Mouse (Mus musculus) CD4-positive, CD25-positive, alpha-beta regulatory T cell, adult 4 months (primary cell): ENCODE measurements at regions not wholly inside any gene's neighbourhood (a gene's known extent, or its start where the extent isn't known, plus 50 kb on each side); places are given as distances from the start of the nearest gene placed in this dataset.

Source experiments
- ATAC-seq: one replicate; pipeline ENCODE4 v1.8.0; 2017

DNA sequence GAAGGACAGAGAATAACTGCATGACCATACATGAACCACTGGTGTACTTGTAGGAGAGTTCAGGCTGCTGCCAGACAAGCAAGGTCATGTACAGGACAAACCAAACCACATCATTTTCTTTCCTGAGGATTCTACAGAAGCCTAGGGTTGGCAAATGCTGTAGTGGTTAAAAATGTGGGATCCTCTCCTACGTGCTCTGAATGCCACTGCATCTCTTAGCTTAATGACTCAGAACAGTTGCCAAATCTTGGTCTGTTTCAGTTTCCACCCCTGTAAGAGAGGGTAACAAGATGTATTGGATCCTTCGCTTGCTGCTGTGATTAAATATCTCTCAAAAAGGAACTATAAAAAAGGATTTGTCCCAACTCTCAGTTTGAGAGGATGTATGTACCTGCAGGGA is 938.1 kb downstream of the 4930444P10Rik start:
- ATAC-seq = no peak

DNA sequence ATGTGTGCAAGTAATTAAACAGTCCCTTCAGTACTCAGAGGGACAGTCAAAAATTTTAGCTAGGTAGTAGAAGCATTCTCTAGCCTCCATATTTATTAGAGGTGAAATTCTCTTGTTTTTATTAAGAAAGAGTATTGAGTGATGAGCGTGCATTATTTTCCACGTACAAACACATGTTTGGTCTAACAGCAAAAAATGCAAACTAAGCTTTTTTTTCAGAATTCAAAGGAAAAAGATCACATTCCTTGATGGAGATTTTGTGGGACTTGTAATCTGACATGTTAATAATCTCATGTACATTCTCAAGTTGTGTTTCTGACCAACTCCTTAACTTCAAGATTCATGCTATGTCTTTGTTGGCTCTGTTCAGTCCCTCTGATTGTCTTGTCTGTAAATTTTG is 939.2 kb downstream of the 4930444P10Rik start:
- no peak for ATAC-seq

DNA sequence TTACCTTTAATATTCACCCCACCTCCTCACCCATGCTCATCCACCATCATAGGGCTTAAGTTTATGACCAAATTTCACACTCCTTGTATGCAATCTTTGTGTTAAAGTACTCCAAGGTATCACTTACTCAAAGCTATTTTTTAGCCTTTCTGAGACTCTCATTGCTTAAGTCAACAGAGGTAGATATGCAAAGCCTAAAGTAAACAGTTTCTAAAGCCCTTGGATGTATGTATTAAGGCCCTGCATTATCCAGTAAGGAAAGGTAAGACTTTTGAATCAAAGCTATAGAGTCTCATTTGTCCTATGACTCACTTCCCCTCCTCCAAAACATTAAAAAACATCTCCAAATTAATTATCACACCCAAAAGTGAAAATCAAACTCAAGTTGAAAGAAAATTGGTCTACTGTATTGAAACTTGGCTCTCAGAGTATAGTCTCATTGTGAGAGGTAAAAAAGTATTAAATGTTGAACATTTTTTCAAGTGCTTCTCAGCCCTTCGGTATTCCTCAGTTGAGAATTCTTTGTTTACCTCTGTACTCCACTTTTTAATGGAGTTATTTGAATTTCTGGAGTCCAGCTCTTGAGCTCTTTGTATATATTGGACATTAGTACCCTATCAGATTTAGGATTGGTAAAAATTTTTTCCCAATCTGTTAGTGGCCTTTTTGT is 949.1 kb downstream of the 4930444P10Rik start:
- no peak for ATAC-seq

- no peak for ATAC-seq
Observed at GRCm38 (mm10) chr1:15118462-15118861, 974.7 kb downstream of the 4930444P10Rik start.

DNA sequence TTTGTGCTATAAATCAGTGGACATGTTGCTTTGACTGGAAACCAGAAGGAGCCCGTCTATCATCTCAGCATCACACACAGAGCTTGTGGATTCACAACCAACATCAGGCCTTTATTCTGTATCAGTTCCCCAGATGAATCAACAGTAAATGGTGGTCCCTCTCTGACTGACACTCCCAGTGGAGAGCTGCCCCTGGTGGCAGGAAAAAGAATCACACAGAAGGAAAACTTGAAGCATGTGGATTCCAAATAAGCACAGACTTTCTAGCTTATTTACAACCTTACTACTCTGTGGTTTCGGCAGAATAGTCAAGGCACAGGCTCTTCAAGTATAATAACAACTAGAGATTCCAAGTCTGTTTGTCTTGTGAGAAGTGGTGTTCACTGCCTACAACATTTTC is 981.7 kb downstream of the 4930444P10Rik start:
- ATAC-seq = no peak

GRCm38 (mm10) chr1:15070331-15070730 is 1022.8 kb downstream of the 4930444P10Rik start:
- ATAC-seq = no peak

GRCm38 (mm10) chr1:15034047-15034446 is 1059.1 kb downstream of the 4930444P10Rik start:
- ATAC-seq = no peak

- no peak for ATAC-seq
Observed at GRCm38 (mm10) chr1:15018460-15018779, 1074.7 kb downstream of the 4930444P10Rik start.

GRCm38 (mm10) chr1:15017689-15018459 is 1075.3 kb downstream of the 4930444P10Rik start:
- no peak for ATAC-seq

DNA sequence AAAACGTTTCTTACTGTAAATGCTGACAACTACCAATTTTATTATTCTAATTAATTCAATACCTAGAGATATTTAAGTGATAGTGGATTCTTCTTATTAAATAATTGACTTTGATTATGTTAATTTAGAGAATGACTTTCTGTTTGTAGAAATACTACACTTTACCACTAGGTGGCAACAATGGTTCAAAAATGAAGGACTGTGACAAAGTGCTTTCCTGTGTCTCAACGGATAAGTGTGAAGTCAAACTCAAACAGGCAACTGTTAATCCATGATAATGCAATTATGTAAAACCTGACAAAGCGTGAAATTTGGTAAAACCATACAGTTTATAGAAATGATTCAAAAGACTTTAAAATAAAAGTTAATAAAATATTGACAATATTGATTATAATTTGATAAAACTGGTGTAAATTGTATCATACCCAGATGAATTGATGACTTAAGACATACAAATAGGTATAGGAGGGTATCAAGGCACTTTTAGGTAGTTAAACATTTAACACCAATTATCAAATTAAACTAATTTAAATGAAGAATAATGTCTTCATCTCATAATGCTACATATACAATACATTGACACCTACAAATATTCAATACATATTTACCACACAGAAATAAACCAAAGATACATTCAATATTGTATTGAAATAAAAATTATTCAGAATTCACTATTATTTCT is 1085.3 kb downstream of the 4930444P10Rik start:
- ATAC-seq = peak; percentile 37

- no peak for ATAC-seq
Observed at GRCm38 (mm10) chr1:14995348-14995747, 1097.8 kb downstream of the 4930444P10Rik start.

DNA sequence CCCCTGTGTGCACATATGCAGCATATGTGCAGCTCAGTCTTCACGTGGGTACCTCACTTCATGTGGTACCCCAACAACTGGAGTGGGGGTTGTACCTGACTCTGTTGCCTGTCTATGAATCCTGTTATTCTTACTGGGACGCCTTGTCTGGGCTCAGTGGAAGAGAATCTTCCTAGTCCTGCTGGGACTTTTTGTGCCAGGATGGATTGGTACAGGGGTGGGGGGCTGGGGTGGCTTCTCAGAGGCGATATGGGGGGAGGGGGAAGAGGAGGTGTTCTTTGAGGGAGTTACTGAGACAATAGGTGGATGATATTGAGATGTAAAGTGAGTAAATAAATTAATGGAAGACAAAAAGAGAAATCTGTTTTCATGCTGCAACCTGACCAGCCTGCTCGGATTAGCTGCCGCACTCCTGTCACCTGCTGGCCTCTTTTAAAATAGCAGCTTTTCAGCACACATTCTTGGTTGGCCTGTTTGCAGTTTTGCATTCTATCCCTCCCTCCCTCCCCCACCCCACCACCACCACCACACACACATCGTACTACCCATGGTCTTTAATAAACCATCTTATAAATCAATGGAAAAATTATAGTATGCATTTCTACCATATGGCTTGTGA is 1112.9 kb downstream of the 4930444P10Rik start:
- no peak for ATAC-seq
